Mouse (Mus musculus) cerebellum, adult 11-12 months (tissue): Measurements from ENCODE around the gene Tcstv3.
"Not testable (repeated sequence)": the region's sequence is repeated elsewhere in the genome, so short reads cannot be mapped to it uniquely, and the experiment has no call there.

Experiments
- DNase-seq: peaks from one replicate; pipeline ENCODE4 v3.0.0; 2022

Gene Tcstv3

GRCm38 (mm10) chr13:120316578-120316977, at the start of gene Tcstv3:
Tcstv3 (plus strand) TSS chr13:120316878.
- not testable (repeated sequence) for DNase-seq

- DNase-seq: not testable (repeated sequence)
These were observed 38.8 kb upstream of the Tcstv3 start for GRCm38 (mm10) chr13:120277837-120278236.

GRCm38 (mm10) chr13:120278784-120279183, 37.9 kb upstream of the Tcstv3 start:
- DNase-seq: no peak

- DNase-seq: no peak
These were observed 17.3 kb upstream of the Tcstv3 start for GRCm38 (mm10) chr13:120299324-120299894.

GRCm38 (mm10) chr13:120299991-120300442, 16.7 kb upstream of the Tcstv3 start, which contains the start of gene BC147527:
BC147527 (plus strand) TSS chr13:120300392.
- DNase-seq: no peak

- DNase-seq: no peak
These were observed 15.8 kb upstream of the Tcstv3 start for GRCm38 (mm10) chr13:120300853-120301252.

GRCm38 (mm10) chr13:120310749-120311148, 5.9 kb upstream of the Tcstv3 start:
- no peak for DNase-seq

GRCm38 (mm10) chr13:120313584-120313983, 3.1 kb upstream of the Tcstv3 start:
- DNase-seq: no peak

GRCm38 (mm10) chr13:120320183-120320582, 3.5 kb downstream of the Tcstv3 start:
- no peak for DNase-seq

GRCm38 (mm10) chr13:120320721-120321120, 4.0 kb downstream of the Tcstv3 start:
- no peak for DNase-seq
